Mouse (Mus musculus) heart, adult 18-20 months (tissue): ENCODE data around the gene BC052040. TPM values are rescaled to one million over a fixed set of nuclear protein-coding genes. Genes with fewer than 3 reads are reported as not detected.

Experiments
- DNase-seq, 2 experiments: peaks; one replicate each; pipeline ENCODE4 v3.0.0; 2021 to 2022; ENCODE audit warnings: mixed read lengths in 1 of 2
- total RNA-seq, 2 experiments: library from RNA; stranded (reverse); gene quantifications; 2 replicates each; pipeline ENCODE4 v1.2.3; 2021

Gene BC052040
- total RNA-seq, 2 experiments from 2014 or later, result 3.0 to 4.0 TPM

GRCm38 (mm10) chr2:115702610-115703009 is 121.1 kb downstream of the BC052040 start:
- no peak for DNase-seq

GRCm38 (mm10) chr2:115717535-115717934 is 136.0 kb downstream of the BC052040 start:
- no peak for DNase-seq

DNA sequence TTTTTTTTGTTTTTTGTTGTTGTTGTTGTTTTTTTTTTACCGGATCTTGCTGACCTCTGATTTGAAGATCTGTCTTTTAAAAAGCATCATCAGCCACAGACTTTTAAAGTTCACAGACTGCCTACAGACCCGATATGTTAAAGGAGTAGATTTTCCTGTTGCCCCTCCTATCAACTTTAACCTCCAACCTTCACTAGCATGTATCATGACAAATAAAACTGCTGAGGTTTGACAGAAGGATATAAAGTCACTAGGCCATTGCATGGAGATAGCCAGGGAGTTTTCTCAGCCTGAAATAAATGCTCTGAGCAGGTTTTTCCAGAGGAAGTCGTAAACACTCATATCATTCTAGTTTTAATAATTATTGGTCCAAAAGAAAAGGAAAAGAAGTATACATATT is 136.5 kb downstream of the BC052040 start:
- no peak for DNase-seq

DNA sequence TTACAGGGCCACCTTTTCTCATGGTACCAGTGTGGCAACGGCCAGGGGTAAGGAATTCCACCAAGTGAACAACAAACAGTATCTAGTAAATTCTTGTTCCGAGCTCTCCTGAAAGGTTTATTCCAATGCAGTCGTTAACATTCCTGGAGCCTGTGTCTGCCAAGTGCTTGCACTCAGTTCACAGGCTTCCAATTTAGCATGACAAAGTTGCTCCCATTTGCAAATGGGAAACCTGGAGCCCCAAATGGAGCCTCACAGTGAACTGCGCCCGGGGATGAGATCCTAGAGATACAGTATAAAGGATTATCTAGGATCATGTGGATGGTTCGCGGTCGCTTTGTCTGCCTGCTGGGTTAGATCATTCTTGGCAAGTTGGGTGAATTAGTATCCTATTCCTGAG is 141.9 kb downstream of the BC052040 start:
- DNase-seq, result no peak

DNA sequence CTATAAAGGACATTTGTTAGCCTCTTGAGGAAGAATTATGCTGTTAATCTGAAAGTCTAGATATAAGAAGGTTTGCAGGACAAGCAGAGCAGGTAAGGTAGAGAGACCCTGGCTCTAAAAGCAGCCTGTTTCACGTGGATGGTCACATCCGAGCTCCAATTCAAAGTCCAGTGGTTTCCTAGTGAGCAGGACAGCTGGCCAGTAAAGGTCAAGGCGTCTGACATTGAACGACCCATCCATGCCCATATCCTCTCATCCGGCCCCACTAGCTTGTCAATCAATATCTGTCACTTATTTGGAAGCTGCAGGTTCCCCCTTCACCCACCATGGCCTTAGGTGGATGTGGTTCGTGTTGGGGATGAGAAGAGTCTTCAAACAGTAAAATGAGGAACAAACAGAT is 142.7 kb downstream of the BC052040 start:
- DNase-seq, result no peak

DNA sequence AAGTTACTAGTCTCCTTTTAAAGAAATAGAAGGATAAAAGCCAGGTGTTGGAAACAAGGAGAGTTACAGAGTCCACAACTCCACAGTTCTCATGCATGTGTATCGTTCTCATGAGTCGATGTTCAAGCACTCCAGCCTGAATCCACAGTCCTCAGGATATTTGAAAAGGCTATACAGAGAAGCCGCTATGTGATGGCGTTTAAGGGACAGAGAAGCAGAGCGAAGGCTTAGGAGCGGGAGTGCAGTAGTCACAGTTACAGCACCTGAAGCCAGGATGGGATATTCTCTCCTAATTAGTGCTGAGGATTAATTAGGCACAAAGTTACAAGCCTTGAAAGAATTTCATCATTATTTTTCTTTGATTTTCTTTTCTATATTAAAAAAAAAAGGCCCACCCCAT is 143.2 kb downstream of the BC052040 start:
- no peak for DNase-seq

- DNase-seq, result no peak
Measured at GRCm38 (mm10) chr2:115725503-115725902, 144.0 kb downstream of the BC052040 start.

GRCm38 (mm10) chr2:115725926-115726325 is 144.4 kb downstream of the BC052040 start:
- DNase-seq, result no peak

GRCm38 (mm10) chr2:115726806-115727205 is 145.3 kb downstream of the BC052040 start:
- no peak for DNase-seq

- no peak for DNase-seq
Measured at GRCm38 (mm10) chr2:115728627-115729026, 147.1 kb downstream of the BC052040 start.

GRCm38 (mm10) chr2:115730502-115730901 is 149.0 kb downstream of the BC052040 start:
- DNase-seq, result no peak

DNA sequence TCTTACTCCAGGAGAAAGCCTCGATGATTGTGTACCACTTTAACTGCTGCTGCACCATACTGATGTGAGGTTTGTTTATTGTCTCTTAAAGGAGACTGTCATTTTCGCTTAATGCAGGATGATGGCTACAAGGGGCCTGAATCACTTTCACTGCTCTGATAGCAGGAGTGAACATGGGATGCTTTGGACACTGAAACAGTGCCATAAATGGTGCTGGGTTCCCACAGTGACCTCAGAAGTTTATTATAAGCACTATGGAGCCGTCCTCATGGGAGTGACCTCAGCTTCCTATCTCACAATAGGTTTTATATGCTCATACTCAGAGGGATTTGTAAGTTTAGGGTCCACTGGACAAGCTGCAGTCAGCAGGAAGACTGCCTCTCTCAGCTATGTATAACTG is 149.7 kb downstream of the BC052040 start:
- no peak for DNase-seq

DNA sequence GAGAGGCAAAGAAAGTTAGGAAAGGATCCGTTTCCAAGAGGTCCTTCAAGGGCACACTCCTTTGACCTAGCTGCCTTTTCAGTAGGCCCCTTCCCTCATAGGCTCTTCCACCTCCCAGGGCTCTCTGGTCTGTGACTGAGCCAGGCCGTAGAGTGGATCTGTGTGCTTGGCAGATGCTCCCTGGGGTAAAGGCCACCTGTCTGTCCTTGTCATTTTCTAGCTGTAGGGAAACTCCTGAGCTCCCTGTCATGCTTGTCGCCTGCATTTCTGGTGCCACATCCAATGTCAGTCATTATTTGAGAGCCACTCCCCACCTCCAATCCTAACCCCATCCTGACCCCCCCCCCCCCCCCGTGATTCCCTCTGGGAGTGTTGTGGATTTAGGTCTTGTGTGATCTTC is 151.1 kb downstream of the BC052040 start:
- no peak for DNase-seq

- DNase-seq, result no peak
Measured at GRCm38 (mm10) chr2:115733017-115733692, 151.6 kb downstream of the BC052040 start.

DNA sequence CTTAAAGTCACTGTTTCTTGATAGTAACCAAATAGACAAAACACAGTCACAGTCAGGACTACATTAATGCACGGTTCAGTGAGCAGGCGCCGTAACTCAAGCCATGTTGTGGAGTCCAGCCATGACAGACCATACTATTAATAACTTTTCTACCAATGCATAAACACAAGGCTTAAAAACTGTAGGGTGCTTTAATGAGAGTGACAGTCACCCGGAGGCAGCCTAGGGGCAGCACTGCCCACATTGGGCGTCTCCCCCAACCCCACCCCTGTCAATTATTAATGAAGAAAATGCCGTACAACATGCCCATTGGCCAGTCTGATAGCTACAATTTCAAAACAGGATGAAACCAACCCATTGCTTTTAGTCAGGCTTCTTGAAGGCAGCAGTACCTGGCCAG is 153.3 kb downstream of the BC052040 start:
- DNase-seq, result no peak

- DNase-seq, result no peak
Measured at GRCm38 (mm10) chr2:115736416-115736815, 154.9 kb downstream of the BC052040 start.

DNA sequence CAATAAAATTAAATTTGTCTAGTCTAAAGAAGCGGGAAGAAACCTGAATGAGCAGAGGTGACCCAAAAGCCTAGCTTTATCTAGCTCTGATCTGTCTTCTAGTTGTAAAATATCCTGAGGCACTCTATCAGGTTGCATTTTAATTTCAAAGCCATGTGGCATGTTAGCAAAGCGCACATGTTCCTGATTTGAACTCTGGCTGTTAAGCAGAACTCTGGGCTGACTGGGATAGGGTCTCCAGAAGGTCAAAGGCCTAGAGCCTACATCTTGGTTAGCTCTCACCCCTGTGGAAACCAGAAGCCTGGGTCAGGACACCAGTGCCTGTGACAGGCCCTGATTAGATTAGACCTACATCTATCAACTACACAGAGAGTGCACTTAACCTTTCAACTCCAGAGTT is 156.4 kb downstream of the BC052040 start:
- no peak for DNase-seq

DNA sequence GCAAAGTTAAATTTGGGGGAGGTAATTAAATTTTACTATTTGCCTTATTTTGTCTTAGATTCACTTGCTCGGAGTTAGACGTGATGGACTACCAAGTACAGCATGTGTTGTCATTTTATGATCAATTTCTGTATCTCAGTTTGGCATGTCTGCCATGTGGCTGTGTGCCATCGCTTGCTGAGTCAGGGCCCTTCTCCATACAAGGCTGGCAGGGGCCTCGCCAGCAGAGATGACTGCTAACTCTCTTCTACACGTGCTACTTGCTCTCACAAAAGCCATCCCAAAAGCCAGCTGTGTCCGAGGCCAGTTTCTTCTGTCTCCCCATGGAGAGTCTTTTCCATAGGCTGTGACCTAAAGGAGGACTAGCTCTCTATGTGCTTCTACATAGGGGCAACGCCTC is 160.5 kb downstream of the BC052040 start:
- no peak for DNase-seq

DNA sequence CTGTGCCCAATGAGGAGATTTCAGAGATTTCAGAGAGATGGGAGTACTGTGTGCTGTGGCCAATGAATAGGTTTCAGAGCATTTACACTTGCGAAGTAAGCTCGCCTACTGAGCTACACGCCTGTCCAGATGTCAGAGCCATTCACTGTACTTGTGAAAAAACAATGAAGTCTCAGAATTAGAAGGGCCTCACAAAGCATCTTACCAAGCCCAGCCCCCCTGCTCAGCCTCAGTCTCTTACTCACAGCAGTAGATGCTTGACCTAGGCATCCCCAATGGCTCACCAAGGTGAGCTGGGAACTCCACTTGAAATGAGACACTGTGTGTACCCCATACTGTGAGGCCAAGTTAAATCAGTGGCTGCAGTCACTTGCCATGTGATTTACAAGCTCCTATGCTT is 166.1 kb downstream of the BC052040 start:
- no peak for DNase-seq

DNA sequence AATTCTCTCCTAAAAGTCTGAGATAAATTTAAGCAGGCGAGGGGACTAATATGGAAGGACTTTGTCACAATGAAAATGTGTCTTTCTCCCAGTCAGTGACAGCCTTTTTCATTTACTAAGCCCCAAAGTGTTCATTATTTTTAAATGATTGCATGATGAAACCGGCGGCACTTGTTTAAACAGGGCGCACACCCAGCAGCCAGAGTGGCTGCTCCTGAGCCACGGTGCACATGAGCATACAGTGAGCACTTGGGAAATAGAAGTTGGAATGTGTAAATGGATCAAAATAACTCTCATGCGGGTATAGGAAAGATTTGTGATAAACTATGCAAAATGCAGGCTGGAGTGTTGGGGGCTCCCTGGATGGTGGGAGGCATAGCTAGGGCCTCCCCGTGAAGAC is 169.7 kb downstream of the BC052040 start:
- DNase-seq, result no peak

DNA sequence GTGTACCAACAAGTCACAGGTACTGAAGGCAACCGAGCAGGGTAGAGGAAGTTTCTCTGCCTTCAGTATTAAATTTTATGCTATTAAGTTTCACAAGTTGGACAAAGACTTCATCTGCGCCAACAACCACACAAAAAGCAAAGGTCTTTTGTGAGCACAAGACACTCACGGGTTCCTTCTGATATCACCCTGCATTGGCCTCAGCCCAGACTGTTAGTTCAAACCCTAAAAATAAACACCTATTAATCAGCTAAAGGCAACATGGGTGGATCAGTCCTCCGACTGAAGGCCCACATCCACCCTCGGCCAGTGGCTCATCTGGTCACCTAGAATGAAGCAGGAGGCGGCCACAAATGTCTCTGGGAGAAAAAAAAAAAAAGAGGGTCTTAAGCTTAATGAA is 176.2 kb downstream of the BC052040 start:
- peak; percentile 62 to 68 for DNase-seq

- peak in 1 of 2 experiments; percentile 8 for DNase-seq
Measured at GRCm38 (mm10) chr2:115758542-115758941, 177.0 kb downstream of the BC052040 start.

DNA sequence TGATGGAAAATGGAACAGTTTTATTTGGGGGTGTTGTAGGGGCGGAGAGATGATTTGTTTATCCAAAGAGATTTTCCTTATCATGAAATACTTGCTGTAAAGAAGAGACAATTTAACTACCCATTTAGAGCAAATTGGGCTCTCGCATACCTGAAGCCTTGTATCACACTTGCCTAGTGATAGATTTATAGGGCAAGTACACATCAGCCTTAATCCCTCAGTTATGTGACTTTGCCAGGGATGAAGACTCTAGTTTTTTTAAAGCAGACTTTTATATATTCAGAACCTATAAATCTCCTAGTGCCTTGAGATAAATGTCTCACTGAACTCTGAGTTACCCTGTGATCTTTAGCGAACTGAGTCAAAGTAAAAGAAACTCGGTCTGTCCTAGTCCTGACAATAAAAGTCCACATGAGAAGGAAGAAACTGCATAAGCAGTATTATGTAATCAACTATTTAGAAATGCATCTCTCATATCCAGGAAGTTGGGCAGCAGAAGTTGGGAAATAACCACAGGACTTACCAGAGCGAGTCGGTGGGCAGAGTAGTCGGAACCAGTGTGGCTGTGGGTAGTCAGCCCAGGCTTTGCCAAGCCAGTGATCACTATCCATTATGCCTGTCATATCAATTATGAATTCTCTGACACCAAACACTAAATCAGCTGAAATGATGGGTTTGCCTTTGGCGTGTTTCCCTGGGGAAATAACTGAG is 183.2 kb downstream of the BC052040 start:
- DNase-seq, result no peak
